Mouse (Mus musculus) activated CD4-positive, CD25-positive, alpha-beta regulatory T cell (primary cell): ENCODE data around the gene Ssu72. TPM values are rescaled to one million over a fixed set of nuclear protein-coding genes. Genes with fewer than 3 reads are reported as not detected.

Experiments
- polyA plus RNA-seq, 2 experiments: library from polyadenylated mRNA; unstranded; fragments of 100-300 nt; shearing (Covaris generic); gene quantifications; one replicate each; pipeline ENCODE4 v1.2.1; 2017

The Ssu72 gene
- 100 to 1,000 TPM; 177 to 184 TPM for polyA plus RNA-seq

GRCm38 (mm10) chr4:155704721-155705591, at the start of gene Ssu72:
Ssu72 (plus strand) TSS chr4:155704800.

DNA sequence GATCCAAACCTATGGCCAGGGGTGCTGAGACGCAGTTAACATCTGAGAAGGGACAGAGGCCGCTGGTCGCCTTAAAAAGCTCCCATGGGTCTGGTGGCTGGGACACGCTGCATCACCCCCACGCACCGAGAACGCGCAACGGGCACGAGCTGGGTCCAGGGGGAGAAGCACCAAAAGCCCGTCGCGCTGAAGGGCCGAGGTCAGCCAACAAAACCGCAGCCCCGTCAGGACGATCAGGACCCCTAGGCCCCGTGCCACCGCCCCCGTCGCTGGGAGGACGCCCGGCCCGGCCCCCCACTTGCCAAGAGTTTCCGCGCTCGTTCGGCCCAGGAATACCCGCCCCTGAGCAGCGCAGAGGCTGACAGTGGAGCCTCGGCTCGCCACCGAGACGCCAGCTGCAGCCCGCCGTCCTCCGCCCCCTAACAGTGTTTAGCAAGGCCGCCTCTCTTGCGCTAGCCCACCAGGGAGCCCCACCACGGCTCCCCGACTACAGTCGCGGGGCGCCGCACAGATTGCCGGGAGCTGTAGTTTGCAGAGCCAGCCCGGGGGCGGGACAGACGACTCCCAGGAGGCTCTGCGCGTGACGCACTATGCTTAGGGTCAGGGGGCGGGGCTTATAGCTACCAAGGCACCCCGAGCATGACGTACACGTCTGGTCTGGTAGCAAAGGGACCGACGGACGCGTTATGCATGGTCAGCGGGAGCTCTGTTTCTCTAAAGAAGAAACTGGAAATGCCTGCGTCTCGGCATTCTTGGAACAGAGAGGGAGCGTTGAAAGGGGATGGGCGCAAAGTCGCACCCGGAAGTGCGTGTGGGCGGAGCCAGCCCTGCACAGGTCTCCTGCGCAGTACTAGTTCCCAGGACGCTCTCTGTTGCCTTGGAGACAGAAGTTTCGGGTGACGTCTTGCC, 35.7 kb upstream of the Ssu72 start, which contains the start of gene Mib2:
TSS of gene Mib2 (minus strand) at position 510 of the 909 bp plus-strand sequence.

GRCm38 (mm10) chr4:155694111-155694481, 10.5 kb upstream of the Ssu72 start, which contains the start of gene Fndc10:
Fndc10 (plus strand) TSS chr4:155694342.

DNA sequence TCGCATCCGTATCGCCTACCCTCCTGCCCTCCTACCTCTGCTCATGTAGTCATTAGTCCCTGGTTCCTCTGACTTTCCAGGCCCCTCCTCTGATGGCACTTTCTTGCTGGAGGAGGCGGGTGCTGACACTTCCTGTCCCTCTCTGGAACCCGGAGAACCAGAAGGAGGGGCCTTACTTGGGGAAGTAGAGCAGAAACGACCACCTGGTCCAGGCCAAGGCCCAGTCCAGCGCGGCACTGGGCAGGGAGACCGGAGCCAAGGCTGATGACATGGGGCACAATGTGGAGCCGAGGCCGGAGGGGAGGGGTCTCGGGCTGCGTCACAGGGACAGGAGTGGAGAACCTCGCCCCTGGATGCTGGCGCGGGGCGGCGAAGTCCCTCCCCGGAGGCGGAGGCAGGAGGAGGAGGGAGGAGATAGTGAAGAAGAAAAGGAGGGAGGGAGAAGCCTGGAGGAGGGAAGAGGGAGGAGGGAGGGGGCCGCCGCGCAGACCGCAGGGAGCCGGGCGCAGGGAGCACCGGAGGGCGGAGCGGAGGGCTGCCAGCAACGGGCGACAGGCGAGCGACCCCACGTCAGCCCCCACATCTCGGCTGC, 29.8 kb downstream of the Ssu72 start, which contains the start of gene Tmem240:
TSS of gene Tmem240 (plus strand) at position 451 of the 592 bp plus-strand sequence.

DNA sequence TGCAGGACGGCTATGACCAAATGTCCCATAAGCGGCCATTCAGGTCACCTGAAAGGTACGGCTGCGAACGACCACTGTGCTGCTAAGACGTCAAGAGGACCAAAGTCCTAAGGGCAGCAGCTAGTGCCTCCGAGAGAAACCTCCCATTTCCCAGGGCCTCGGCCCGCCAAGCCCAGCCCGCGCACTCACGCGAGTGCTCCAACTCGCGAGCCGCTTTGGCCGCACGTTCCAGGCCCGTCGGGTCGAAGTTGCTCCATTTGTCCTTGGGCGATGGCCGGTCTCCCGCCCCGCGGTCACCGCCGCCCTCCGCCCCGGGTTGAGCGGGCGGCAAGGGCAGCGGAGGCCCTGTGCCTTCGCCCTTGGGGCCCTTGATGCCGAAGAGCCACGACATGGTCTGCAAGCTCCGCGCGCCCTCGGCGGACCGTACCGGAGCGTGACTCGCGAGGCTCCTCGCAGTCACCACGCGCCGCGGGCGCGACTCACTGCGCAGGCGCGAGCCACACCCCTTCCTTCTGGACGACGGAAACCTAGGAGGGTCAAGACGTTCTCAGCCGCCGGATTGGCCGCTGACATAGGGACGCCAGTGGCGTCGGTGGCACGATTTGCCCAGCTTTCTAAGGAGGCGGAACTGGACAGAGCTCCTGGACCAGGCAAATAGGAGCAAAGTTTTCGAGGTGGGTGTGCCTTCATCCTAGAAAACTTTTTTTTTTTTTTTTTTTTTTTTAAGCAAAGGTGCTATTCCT, 56.2 kb downstream of the Ssu72 start, which contains the start of gene Atad3a:
TSS of gene Atad3a (minus strand) at position 481 of the 743 bp plus-strand sequence.

GRCm38 (mm10) chr4:155774280-155774754, 69.7 kb downstream of the Ssu72 start, which contains the start of gene Vwa1:
Vwa1 (minus strand) TSS chr4:155774698.

Other genes with a start within 250 kb of the Ssu72 start
- under 1 TPM in 1 of 2 experiments, not detected in 1; 0.20 TPM for gene Tmem52, start 235.7 kb upstream of the Ssu72 start, polyA plus RNA-seq
- gene Gnb1, start 213.4 kb upstream of the Ssu72 start, polyA plus RNA-seq, result 100 to 1,000 TPM; 375 to 448 TPM
- 100 to 1,000 TPM in 1 of 2 experiments, 10 to 100 TPM in 1; 95.0 to 127 TPM for gene Nadk, start 142.4 kb upstream of the Ssu72 start, polyA plus RNA-seq
- gene Slc35e2, start 103.4 kb upstream of the Ssu72 start, polyA plus RNA-seq, result 10 to 100 TPM in 1 of 2 experiments, 1 to 10 TPM in 1; 8.8 to 10.8 TPM
- 100 to 1,000 TPM; 107 to 146 TPM for gene Cdk11b, start 79.9 kb upstream of the Ssu72 start, polyA plus RNA-seq
- gene Gm10563, start 59.4 kb upstream of the Ssu72 start, polyA plus RNA-seq, result not detected
- gene Mmp23, start 51.4 kb upstream of the Ssu72 start, polyA plus RNA-seq, result 1 to 10 TPM in 1 of 2 experiments, under 1 TPM in 1; 0.26 to 1.1 TPM
- 10 to 100 TPM; 21.5 to 27.7 TPM for gene Mib2, start 35.6 kb upstream of the Ssu72 start, polyA plus RNA-seq
- 10 to 100 TPM in 1 of 2 experiments, 1 to 10 TPM in 1; 7.2 to 41.1 TPM for gene Fndc10, start 10.5 kb upstream of the Ssu72 start, polyA plus RNA-seq
- gene Tmem240, start 30.0 kb downstream of the Ssu72 start, polyA plus RNA-seq, result 1 to 10 TPM; 1.2 to 1.5 TPM
- 10 to 100 TPM; 45.1 to 52.5 TPM for gene Atad3a, start 56.3 kb downstream of the Ssu72 start, polyA plus RNA-seq
- gene Vwa1, start 69.9 kb downstream of the Ssu72 start, polyA plus RNA-seq, result under 1 TPM in 1 of 2 experiments, not detected in 1; 0.25 TPM
- under 1 TPM in 1 of 2 experiments, not detected in 1; 0.05 TPM for gene Tmem88b, start 81.1 kb downstream of the Ssu72 start, polyA plus RNA-seq
- gene Ankrd65, start 85.6 kb downstream of the Ssu72 start, polyA plus RNA-seq, result under 1 TPM in 1 of 2 experiments, not detected in 1; 0.66 TPM
- gene Mrpl20, start 98.1 kb downstream of the Ssu72 start, polyA plus RNA-seq, result 100 to 1,000 TPM; 139 to 192 TPM
- gene Ccnl2, start 107.7 kb downstream of the Ssu72 start, polyA plus RNA-seq, result 100 to 1,000 TPM; 248 to 258 TPM
- gene Aurkaip1, start 126.5 kb downstream of the Ssu72 start, polyA plus RNA-seq, result 100 to 1,000 TPM; 185 to 200 TPM
- gene Mxra8, start 134.9 kb downstream of the Ssu72 start, polyA plus RNA-seq, result 1 to 10 TPM; 1.3 to 2.7 TPM
- gene Dvl1, start 142.6 kb downstream of the Ssu72 start, polyA plus RNA-seq, result 10 to 100 TPM; 38.5 to 41.0 TPM
- under 1 TPM; 0.37 to 0.61 TPM for gene Tas1r3, start 158.6 kb downstream of the Ssu72 start, polyA plus RNA-seq
- 10 to 100 TPM; 13.6 to 15.3 TPM for gene Cptp, start 164.6 kb downstream of the Ssu72 start, polyA plus RNA-seq
- gene Ints11, start 164.7 kb downstream of the Ssu72 start, polyA plus RNA-seq, result 100 to 1,000 TPM in 1 of 2 experiments, 10 to 100 TPM in 1; 98.2 to 112 TPM
- gene Pusl1, start 187.0 kb downstream of the Ssu72 start, polyA plus RNA-seq, result 10 to 100 TPM; 22.5 to 39.9 TPM
- gene Acap3, start 187.0 kb downstream of the Ssu72 start, polyA plus RNA-seq, result 10 to 100 TPM; 16.0 to 29.5 TPM
- 100 to 1,000 TPM; 140 to 160 TPM for gene Ube2j2, start 239.0 kb downstream of the Ssu72 start, polyA plus RNA-seq